Mouse (Mus musculus): ENCODE results near the gene Hspbap1. TPM values are rescaled to one million over a fixed set of nuclear protein-coding genes. Genes with fewer than 3 reads are reported as not detected.

Gene Hspbap1
- polyA plus RNA-seq, 1 experiment: 4.7 TPM

- 80% methylated on average over 5 of the region's 5 CpGs for WGBS
- no peak for DNase-seq (ENCODE audit: low read depth, low spot score)
Measured at GRCm38 (mm10) chr16:35759401-35759800, 10.8 kb upstream of the Hspbap1 start.

GRCm38 (mm10) chr16:35763590-35764296 lies 6.4 kb upstream of the Hspbap1 start:
- 88% methylated on average over 11 of the region's 11 CpGs for WGBS
- DNase-seq (ENCODE audit: low read depth, low spot score): no peak

GRCm38 (mm10) chr16:35764941-35765340 lies 5.2 kb upstream of the Hspbap1 start:
- 37% methylated on average over 1 of the region's 1 CpGs for WGBS

GRCm38 (mm10) chr16:35765449-35765848 lies 4.7 kb upstream of the Hspbap1 start:
- WGBS: 14% methylated on average over 2 of the region's 2 CpGs
- DNase-seq (ENCODE audit: low read depth, low spot score): no peak

More at GRCm38 (mm10) chr16:35764941-35765340, 5.2 kb upstream of the Hspbap1 start:
- DNase-seq (ENCODE audit: low read depth, low spot score): no peak

- 69% methylated on average over 3 of the region's 3 CpGs for WGBS
- no peak for DNase-seq (ENCODE audit: low read depth, low spot score)
Measured at GRCm38 (mm10) chr16:35766366-35766765, 3.8 kb upstream of the Hspbap1 start.

GRCm38 (mm10) chr16:35768469-35768784 lies 1.7 kb upstream of the Hspbap1 start:
- 8% methylated on average over 6 of the region's 6 CpGs for WGBS
- no peak for DNase-seq (ENCODE audit: low read depth, low spot score)

GRCm38 (mm10) chr16:35768785-35769642 lies 1.2 kb upstream of the Hspbap1 start, which contains the start of gene Dirc2:
TSS of gene Dirc2 (minus strand) at chr16:35769356.
- no peak for DNase-seq (ENCODE audit: low read depth, low spot score)
- under 1% methylated on average over 78 of the region's 78 CpGs for WGBS

- 37% methylated on average over 8 of the region's 8 CpGs for WGBS
- DNase-seq (ENCODE audit: low read depth, low spot score): no peak
Measured at GRCm38 (mm10) chr16:35771141-35771540, 966 bp downstream of the Hspbap1 start.

- DNase-seq (ENCODE audit: low read depth, low spot score): no peak
- WGBS: 85% methylated on average over 5 of the region's 5 CpGs
Measured at GRCm38 (mm10) chr16:35771606-35772005, 1.4 kb downstream of the Hspbap1 start.

- 88% methylated on average over 5 of the region's 5 CpGs for WGBS
- no peak for DNase-seq (ENCODE audit: low read depth, low spot score)
Measured at GRCm38 (mm10) chr16:35772598-35772997, 2.4 kb downstream of the Hspbap1 start.

GRCm38 (mm10) chr16:35775835-35776234 lies 5.7 kb downstream of the Hspbap1 start:
- DNase-seq (ENCODE audit: low read depth, low spot score): no peak
- 76% methylated on average over 1 of the region's 1 CpGs for WGBS

- no peak for DNase-seq (ENCODE audit: low read depth, low spot score)
- 86% methylated on average over 7 of the region's 7 CpGs for WGBS
Measured at GRCm38 (mm10) chr16:35776737-35777136, 6.6 kb downstream of the Hspbap1 start.

- 97% methylated on average over 4 of the region's 4 CpGs for WGBS
Measured at GRCm38 (mm10) chr16:35777768-35778167, 7.6 kb downstream of the Hspbap1 start.

GRCm38 (mm10) chr16:35779681-35780080 lies 9.5 kb downstream of the Hspbap1 start:
- no peak for DNase-seq (ENCODE audit: low read depth, low spot score)
- WGBS: 80% methylated on average over 7 of the region's 7 CpGs

More at GRCm38 (mm10) chr16:35777768-35778167, 7.6 kb downstream of the Hspbap1 start:
- DNase-seq (ENCODE audit: low read depth, low spot score): no peak

- DNase-seq (ENCODE audit: low read depth, low spot score): no peak
- WGBS: 90% methylated on average over 9 of the region's 9 CpGs
Measured at GRCm38 (mm10) chr16:35781096-35781495, 10.9 kb downstream of the Hspbap1 start.

- no peak for DNase-seq (ENCODE audit: low read depth, low spot score)
- WGBS: 77% methylated on average over 5 of the region's 5 CpGs
Measured at GRCm38 (mm10) chr16:35781651-35782050, 11.5 kb downstream of the Hspbap1 start.

GRCm38 (mm10) chr16:35782451-35783206 lies 12.5 kb downstream of the Hspbap1 start:
- no peak for DNase-seq (ENCODE audit: low read depth, low spot score)
- WGBS: 92% methylated on average over 13 of the region's 13 CpGs

GRCm38 (mm10) chr16:35783207-35783573 lies 13.0 kb downstream of the Hspbap1 start:
- 75% methylated on average over 3 of the region's 3 CpGs for WGBS
- no peak for DNase-seq (ENCODE audit: low read depth, low spot score)

GRCm38 (mm10) chr16:35784134-35784725 lies 14.1 kb downstream of the Hspbap1 start:
- DNase-seq (ENCODE audit: low read depth, low spot score): no peak
- 60% methylated on average over 7 of the region's 7 CpGs for WGBS

- 86% methylated on average over 6 of the region's 6 CpGs for WGBS
- DNase-seq (ENCODE audit: low read depth, low spot score): no peak
Measured at GRCm38 (mm10) chr16:35787163-35787562, 17.0 kb downstream of the Hspbap1 start.
